Mouse (Mus musculus): ENCODE measurements at regions not wholly inside any gene's neighbourhood (a gene's known extent, or its start where the extent isn't known, plus 50 kb on each side); places are given as distances from the start of the nearest gene placed in this dataset.
"Not testable (repeated sequence)": the region's sequence is repeated elsewhere in the genome, so short reads cannot be mapped to it uniquely, and the experiment has no call there.

DNA sequence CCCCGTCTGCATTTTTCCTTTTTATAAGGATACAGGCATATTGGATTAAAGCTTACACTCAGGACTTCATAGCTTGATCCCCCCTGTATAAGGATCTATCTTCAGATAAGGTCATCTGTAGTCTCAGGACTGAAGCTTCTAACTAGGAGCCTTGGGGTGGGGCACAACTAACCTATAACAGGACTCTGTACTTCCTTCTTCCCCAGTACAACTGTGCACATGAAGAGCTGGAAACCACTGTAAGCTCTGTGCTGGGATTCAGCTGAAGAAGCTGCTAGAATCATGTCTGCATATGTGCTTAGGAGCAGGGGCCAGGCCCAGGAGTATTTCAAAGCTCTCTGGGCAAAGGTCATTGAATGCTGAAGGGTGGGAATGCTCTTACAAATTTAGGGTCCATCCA, 137.9 kb downstream of the Tcp10c start:
- not testable (repeated sequence) for DNase-seq

DNA sequence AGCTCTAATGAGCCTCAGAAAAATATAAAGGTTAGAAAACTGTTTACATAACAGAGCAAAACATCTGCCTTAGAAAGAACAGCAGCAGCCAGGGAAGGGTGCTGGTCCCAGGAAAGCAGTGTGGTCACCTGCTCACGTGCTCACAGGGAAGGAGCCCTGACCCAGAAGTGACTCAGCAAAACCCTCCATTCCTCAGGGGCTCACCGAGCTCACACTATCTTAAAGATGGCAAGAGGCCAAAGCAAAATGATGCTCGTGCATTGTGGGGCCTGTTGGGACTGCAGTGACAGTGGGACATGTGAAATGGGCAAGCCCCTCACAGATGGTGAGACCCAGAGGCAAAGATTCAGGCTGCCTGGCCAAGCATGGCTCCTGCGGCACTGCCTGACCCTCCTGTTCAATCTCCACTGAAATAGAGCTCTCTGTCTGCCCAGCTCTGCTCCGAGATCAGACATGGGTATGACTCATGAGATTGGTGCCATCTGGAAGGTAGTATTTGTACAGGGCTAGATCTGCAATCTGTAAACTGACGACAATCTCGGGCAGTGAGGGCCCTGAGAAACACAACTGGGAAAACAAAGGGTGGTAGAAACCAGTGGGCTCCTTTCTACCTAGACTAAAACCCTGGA, 138.4 kb downstream of the Tcp10c start:
- not testable (repeated sequence) for DNase-seq

DNA sequence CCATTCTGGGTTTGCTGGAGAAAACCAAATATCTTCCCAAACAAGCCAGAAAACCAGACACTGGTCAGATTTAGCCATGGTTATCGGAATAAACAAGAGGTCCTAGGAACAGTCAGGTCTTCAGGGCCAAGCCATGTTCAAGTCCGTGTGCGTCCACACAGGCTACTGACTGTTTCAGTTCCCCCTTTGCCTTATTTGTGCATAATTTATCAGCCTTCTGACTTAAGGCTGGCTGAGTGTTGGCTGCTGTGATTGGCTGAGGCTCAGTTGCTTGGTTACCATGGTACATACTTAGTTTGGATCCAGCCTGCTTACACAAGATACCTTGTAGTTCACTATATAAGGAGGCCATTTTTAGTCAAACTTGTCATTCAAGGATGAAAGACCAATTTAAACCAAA, 139.5 kb downstream of the Tcp10c start:
- peak; percentile 27 to 39 for DNase-seq

DNA sequence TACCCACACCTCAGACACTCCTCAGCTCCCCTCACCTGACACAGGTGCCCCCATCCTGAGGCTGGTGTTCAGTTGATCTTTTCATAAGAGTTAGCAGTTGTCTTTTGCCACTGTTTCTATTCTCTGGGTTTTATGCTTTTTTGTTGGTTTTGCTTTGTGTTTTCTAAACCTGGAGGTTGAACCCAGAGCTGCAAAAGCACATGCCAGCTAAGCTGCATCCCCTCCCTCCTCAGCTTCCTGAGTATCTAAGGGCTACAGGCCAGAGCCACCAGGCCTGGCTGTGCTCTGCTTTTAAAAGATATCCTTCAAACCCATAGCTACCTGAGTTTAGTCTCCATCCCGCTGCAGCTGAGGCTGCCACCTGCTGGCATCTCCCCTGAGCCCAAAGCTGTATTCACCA, 140.1 kb downstream of the Tcp10c start:
- DNase-seq: not testable (repeated sequence)

DNA sequence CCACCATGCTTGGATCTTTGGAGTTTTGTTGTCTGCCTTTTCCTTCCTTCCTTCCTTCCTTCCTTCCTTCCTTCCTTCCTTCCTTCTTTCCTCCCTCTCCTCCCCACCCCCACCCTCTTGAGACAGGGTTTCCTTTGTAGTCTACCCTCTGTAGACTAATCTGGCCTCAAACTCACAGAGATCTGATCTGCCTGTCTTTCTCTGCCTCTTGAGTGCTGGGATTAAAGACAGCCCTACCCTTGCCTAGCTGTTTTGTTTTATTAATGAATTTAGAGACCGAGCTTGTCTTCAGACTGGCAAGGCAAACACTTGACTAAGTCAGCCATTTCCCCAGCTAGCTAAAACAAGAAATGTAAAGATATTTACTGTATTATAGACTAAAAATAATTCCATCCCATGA, 150.0 kb downstream of the Tcp10c start:
- not testable (repeated sequence) for DNase-seq

DNA sequence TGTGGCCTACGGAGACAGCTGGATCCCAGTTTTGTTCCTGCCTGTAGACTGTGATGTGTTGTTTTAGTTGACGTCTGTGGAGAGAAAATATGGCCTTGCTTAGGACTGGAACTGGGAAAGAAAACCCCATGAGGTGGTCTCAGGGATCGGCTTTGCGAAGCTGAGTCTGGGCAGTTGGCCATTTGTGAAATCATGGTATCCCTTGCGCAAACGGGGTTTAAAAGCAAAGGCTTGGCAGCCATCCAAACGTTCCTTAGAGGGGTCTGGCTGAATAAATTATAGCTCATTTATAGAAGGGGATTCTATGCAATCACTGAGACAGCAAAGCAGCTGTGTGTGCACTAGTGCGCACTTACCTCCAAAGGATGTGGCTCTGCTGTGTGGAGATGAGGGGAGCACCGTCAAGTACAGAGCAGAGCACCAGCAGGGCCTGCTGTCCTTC, 150.5 kb downstream of the Tcp10c start:
- DNase-seq: not testable (repeated sequence)

DNA sequence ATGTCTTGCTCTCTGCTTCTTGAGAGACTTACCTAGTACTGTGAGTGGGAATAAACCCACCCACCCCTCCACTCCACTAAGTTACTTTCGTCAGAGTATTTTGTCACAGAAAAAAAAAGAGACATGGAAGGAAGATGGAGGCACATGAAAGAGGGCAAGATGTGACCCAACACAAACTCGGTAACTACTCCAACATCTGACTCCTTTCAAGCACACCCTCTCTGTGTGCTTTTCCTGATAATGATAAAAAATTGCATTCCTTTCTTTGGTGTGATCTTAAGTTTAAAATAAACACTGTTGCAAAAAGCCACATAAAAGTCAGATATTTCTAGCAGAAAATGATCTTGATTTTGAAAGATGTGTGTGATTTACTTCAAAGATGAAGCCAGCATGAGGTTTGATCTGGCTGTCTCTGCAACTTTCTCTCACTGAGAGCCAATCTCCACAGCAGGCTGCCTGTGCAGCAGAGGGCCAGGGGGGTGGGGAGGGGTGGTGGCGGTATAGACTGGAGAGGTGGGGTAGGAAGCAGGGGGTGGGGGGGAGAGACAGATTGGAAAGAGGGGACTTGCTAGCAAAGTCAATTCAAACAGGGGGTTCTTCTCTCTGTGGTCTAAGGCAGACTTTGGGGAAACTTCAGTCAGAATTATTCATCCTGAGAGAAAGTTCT, 153.2 kb downstream of the Tcp10c start:
- not testable (repeated sequence) for DNase-seq

DNA sequence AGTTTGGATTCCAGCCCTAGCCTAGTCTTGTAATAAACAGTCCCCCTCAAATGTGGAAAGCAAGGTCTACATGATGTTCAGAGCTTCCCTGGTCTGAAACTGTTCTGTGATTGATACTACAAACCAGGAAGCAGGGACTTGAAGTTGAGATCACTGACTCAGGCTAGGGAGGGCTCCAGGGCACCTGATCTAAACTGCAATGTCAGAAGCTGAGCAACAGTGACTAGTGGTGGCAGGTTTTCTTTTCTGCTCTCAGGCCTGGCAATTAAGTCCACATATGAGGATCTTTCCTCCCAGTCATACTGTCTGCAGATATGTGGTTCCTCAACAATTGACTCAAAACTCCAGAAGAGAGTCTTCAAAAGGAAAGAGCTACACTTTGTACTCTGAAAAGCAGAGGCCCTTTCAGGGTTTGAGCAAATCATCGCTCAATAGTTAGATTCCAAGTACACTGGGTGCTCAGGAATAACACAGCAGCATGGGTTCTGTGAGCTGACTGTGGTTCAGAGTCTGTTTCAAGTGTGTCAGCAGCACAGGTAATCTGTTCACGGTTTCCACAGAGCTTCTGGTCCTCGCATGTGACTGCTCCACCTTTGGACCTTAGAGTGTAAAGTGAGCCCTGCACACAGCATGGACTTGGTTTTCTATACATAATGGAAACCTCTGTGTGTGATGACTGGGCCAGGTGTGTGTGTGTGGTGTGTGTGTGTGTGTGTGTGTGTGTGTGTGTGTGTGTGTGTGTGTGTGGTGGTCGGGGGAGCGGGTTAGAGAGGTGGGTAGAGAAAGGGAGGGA, 165.2 kb downstream of the Tcp10c start:
- DNase-seq: not testable (repeated sequence)

DNA sequence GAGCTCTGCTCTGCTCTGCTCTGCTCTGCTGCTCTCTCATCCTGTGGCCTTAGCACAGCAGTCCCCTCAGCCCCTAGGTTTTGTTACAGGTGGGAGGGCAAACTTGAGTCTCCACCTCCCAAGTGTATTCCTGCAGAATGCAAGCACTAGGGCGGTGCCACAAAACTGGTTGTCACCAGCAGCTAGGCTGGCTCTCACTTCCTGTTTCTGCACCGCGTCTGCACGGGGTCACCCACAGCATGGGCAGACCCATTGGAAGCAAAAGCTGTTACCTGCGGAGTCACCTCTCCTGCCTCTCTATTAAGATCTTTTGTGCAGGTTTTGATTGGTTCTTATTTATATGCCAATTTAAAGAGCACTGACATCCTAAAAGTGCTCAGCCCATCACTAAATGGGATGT, 178.2 kb downstream of the Tcp10c start:
- DNase-seq: peak; percentile 33 to 37

DNA sequence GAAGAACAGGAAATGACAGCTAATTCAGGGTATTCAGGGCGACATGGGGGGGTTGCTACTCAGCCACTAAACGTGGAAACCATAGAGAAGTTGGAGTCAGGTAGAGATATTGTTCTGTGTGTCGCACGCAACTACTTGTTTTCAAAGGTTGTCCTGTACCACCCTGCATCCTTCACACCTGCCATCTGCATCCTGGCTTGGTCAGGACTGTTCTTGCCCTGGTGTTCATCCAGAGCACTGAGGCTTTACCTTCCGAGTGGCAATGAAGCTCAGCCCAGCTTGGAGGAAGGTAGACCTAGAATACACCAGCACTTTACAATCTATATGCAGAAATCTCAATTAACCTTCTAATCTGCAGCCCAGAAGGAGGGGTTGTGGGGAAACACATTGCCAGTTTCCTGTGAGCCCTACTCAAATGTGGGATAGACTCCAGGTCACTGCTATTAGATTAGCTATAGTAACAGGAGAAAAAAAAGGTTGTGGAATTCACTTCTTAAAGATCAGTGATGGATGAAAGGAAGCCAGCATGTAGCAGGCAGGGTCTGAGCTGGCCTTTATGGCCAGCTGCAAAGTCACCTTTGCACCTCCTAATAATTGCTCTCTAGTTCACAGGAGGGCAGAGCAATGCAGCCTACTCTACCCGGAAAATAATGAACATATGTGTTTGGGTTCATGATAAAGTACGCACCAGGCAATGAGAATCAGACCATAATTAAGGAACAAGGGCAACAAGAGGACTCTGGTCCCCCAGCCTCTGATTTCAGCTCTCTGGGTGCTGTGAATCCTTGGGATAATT, 186.3 kb downstream of the Tcp10c start:
- no peak for DNase-seq

DNA sequence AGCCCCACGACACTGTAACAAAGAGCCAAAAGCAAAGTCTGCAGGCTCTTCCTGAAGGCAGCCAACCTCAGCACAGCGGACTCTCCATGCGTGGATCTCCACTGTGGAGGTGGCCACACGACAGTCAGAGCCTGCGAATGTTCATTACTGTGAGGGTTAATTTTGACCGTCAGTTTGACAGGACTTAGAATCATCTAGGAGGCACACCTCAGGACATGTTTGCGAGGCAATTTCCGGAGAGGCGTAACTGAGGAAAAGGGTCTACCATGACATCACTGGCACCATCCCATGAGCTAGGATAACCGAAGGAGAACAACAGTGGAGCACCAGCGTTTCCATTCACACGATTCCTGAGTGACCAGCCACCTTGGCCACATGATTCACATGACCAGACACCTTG, 186.9 kb downstream of the Tcp10c start:
- DNase-seq: no peak

DNA sequence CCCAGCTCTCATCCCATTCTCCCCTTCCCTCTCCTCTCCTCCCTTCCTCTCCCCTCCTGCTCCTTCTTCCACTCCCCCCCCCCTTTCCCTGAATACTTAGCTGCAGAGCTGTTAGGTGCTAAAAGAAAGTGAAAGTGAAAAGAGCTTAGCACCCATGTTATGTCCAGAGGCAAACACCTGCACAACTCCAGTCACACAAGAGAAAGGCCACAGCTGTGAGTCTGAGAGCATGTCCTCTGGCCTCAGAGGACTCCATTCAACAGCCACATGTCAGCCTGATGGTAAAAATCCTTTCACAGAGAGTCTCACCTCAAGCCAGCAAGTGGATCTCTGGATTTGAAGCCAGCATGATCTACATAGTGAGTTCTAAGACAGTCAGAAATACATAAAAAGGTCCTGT, 187.9 kb downstream of the Tcp10c start:
- no peak for DNase-seq

DNA sequence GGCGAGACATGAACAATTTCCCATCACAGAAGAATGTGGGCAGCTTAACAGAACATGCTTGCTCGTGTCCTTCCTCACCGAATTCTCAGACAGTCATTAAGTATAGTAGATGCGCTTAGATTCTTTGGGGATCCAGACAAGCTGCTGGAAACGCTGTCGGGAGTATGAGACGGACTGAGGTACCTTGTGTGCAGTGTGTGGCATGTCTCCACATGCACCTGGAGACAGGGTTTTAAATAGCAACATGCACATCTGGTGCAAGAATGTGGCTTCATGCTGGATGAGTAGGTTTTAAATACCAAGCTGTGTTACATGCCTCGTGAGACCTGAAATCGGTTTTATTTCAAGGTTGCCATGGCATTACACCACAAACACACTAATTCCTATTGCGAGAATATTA, 188.5 kb downstream of the Tcp10c start:
- no peak for DNase-seq

DNA sequence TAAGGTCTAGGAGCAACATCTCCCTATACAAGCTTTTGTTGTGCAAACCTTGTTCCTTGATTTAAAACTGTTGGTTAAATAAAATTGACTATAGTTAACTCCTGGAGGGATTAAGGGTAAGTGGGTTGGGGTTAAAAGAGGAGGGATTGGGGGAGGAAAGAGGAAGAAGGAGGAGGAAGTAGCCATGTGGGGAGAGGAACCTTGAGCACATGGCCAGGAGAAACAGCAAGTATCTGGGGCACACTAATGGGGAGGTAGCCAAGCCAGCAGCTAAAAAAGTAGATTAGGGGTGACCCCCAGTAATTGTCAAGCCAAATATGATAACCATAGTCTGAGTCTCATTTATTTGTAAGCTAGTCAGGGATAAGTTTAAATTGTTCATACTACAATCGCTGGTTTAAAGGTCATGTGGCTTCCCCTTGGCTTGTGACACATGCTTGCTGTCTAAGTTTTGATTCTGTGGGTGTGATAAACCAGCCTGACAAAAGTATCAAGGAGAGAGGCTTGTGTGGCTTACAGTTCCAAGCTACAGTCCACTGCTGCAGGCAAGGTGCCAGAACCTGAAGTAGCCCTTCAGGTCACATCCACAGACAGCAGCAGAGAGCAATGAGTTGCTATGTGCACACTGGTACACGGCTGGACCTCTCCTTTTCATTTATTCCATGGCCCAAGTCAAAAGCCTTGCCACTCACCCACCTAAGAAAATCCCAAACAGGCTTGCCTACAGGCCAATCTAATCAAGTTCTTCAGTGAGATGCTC, 189.8 kb downstream of the Tcp10c start:
- DNase-seq: no peak

DNA sequence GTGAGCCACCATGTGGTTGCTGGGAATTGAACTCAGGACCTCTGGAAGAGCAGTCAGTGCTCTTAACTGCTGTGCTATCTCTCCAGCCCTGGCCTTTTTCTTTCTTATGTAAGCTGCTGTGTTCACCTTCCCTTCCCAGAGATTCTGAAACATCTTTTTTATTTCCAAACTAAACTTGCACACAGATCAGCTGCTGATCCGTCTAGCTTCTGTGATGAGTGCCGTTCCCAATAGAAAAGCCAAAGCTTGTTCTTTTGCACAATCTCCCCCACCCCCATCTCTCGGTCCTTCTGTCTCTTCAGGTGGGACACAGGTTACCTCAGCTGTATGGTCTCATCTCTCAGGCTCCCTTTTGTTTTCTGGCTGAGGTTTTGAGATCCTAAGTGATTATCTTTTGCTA, 191.9 kb downstream of the Tcp10c start:
- no peak for DNase-seq

DNA sequence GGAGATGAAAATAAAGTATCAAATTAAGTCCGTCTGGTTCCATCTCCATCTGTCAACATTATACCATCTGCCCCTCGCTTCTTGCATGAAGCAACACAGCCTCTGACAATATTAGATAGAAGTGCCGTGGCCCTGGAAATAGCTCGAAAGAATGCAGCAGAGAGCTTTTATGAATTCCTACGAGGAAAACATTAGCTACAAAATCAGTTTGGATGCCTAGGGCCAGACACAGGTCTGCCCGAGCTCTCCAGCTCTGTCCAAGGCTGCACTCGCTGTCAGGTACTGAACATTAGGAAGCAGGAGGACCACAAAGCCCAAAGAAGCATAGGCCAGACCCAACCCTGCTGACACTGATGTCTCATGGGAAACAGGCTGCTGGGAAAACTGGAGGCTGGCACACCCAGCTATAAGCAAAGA, 192.3 kb downstream of the Tcp10c start:
- DNase-seq: no peak

DNA sequence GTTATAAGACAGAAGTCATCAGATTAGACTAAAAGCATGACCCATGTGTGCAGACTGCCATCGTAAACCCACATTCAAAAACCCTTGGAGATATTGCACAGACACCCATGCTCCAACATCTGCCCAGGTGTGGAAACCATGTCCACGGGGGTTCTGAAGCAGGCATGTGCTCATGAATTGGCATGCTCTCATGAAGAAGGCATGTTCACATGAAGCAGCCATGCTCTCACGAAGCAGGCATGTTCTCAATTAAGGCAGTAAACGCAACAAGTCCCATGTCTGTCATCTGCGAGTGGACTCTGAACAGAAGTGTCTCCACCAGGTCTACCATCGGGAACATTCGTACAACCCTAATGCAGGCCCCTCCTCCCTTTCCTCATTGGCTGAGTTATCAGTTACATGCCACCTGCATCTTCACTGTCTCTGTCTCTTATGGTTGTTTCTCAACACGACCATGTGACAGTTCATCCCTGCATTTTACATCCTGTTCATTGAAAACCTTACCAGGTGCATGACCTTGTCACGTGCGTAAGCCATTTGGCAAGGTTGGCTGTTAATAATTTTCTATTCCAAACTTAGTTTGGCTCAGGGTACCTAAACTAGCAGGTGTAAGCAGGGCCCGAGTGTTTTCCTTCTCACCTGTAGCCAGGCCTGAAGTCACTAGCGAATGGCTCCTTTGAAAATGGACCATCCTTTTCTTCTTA, 193.4 kb downstream of the Tcp10c start:
- no peak for DNase-seq

DNA sequence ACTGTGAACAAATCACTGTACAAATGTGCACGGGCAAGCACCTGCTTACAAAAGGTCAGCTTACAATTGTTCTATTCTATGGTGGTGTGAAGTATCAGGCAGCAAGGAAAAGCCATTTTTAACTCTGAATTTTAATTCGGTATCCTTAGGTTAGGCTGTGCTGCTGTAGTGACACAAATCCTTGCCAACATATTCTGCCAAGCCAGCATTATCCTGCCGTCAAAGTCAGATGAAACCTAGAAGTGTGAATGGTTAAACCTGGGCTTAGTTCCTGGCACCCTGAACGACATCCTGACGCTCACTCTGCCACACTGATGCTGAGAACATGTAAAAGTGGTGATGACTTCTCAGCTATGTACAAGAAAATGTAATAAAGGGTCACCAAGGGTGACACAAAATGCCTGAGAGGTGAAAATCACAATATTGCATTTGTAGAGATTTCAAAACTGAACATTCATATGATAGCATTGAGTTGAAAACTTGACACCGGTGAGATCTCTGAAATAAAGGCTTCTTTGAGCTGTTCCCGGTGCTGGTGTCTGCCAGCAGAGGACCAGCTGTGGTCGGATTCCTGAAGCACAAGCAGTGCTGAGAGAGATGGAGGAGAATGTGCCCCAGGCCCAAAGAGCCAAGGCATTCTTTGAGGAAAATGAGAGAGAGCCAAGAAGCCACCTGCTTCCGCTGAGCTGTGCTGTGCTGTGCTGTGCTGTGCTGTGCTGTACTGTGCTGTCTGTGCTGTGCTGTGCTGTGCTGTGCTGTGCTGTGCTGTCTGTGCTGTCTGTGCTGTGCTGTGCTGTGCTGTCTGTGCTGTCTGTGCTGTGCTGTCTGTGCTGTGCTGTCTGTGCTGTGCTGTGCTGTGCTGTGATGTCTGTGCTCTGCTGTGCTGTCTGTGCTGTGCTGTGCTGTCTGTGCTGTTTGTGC, 195.9 kb downstream of the Tcp10c start:
- DNase-seq: no peak

DNA sequence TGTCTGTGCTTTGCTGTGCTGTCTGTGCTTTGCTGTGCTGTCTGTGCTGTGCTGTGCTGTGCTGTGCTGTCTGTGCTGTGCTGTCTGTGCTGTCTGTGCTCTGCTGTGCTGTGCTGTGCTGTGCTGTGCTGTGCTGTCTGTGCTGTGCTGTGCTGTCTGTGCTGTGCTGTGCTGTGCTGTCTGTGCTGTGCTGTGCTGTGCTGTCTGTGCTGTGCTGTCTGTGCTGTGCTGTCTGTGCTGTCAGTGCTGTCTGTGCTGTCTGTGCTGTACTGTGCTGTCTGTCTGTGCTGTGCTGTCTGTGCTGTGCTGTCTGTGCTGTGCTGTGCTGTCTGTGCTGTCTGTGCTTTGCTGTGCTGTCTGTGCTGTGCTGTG, 196.5 kb downstream of the Tcp10c start:
- DNase-seq: not testable (repeated sequence)

DNA sequence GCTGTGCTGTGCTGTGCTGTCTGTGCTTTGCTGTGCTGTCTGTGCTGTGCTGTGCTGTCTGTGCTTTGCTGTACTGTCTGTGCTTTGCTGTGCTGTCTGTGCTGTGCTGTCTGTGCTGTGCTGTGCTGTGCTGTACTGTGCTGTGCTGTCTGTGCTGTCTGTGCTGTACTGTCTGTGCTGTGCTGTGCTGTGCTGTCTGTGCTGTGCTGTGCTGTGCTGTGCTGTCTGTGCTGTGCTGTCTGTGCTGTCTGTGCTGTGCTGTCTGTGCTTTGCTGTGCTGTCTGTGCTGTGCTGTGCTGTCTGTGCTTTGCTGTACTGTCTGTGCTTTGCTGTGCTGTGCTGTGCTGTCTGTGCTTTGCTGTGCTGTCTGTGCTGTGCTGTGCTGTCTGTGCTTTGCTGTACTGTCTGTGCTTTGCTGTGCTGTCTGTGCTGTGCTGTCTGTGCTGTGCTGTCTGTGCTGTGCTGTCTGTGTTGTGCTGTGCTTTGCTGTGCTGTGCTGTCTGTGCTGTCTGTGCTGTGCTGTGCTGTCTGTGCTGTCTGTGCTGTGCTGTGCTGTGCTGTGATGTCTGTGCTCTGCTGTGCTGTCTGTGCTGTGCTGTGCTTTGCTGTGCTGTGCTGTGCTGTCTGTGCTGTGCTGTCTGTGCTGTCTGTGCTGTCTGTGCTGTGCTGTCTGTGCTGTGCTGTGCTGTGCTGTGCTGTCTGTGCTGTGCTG, 197.5 kb downstream of the Tcp10c start:
- not testable (repeated sequence) for DNase-seq

Data from B cell, adult 2 months (primary cell).